Mouse (Mus musculus) urinary bladder, postnatal 4 days (tissue): ENCODE measurements around the gene Xirp1.

ENCODE experiments used
- DNase-seq, 2 experiments: peaks; one replicate each; pipeline ENCODE4 v3.0.0; 2021 to 2022; ENCODE audit warnings: low spot score in 2 of 2

Gene Xirp1

GRCm38 (mm10) chr9:119972166-119972565 is 51.2 kb downstream of the Xirp1 start:
- DNase-seq = no peak

DNA sequence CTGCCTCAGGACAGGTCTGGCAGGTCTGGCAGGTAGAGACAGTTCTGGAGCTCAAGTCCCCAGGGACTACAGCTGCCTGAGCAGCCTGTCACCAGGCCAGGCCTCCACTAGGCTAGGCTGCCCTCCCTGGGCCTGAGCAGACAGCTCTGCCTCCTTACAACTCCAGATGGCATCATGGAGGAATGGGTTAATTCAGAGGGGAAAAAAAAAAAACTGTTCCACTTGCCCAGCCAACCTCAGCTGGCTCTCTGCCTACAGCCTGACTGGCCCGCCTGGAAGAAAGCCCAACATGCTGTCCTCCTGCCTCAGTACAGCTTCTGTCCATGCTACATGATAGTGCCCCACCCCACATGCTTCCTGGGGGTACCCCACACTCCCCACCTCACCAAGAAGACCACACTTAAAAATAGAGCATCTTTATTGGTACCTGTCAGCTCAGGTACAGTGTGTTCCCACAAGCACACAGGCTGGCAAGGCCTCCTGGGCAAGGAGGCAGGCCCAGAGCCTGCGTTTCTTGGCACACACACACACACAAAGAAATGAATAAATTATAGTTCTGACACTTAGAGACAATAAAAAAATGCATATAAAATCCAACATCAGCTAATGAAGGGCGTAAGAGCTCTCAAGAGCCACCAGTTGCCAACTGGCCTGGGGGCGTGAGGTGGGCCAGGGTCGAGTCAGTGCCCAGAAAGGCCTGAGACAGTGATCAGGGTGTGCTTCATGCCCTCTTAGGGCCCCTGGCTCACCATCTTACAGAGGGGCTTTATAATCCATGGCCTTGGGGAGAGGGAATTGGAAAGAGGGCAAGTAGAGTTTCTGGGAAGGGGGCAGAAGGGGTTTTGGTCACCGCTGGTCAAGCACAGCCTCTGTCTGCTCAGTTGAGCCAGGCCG is 52.4 kb downstream of the Xirp1 start:
- no peak for DNase-seq

- peak; percentile 57 to 81 for DNase-seq
These were observed 53.2 kb downstream of the Xirp1 start for GRCm38 (mm10) chr9:119970221-119970620.

GRCm38 (mm10) chr9:119969811-119970210 is 53.6 kb downstream of the Xirp1 start:
- no peak for DNase-seq

- no peak for DNase-seq
These were observed 57.0 kb downstream of the Xirp1 start for GRCm38 (mm10) chr9:119966221-119966910.

- DNase-seq = no peak
These were observed 58.2 kb downstream of the Xirp1 start for GRCm38 (mm10) chr9:119965186-119965585.

DNA sequence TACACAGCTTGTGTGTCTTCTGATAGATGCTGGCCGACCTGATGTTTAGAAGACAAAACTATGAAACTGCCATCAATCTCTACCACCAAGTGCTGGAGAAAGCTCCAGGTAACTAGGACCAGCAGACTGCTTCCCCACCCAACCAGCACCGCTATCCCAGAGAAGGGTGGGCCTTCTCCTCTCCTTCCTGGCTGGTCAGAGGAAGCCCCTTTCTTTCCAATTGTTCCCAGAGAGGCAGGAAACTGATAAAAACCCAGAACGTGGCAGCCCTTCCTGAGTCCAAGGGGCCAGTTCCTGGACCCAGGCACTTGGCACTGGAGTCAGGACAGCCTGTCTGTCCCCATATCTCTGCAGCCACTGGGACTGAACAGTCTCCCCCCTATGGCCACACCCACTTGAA is 59.2 kb downstream of the Xirp1 start:
- DNase-seq = no peak
